Mouse (Mus musculus) myocyte (in vitro differentiated cells): Measurements from ENCODE around the gene Pdia6.

ENCODE experiments used
- MYOG ChIP-seq, 3 experiments: IDR thresholded peaks; one replicate each; pipeline ENCODE4 v1.6.1; 2011; ENCODE audit warnings: control low read depth in 2 of 3, low read depth in 2 of 3, mild to moderate bottlenecking in 2 of 3; ENCODE audit not compliant: insufficient read length in 2 of 3, control insufficient read depth in 1 of 3, insufficient read depth in 1 of 3
- POLR2A ChIP-seq: IDR thresholded peaks from one replicate; pipeline ENCODE4 v1.6.1; 2011; ENCODE audit warnings: low read depth, mild to moderate bottlenecking, control low read depth, moderate library complexity; ENCODE audit not compliant: insufficient read length
- TCF12 ChIP-seq: IDR thresholded peaks from one replicate; pipeline ENCODE4 v1.6.1; 2011; ENCODE audit warnings: mild to moderate bottlenecking, control low read depth; ENCODE audit not compliant: poor library complexity, insufficient read depth, severe bottlenecking
- TCF3 ChIP-seq: IDR thresholded peaks from one replicate; pipeline ENCODE4 v1.6.1; 2011; ENCODE audit warnings: low read depth, control low read depth; ENCODE audit not compliant: insufficient read length
- USF1 ChIP-seq: IDR thresholded peaks from one replicate; pipeline ENCODE4 v1.6.1; 2011; ENCODE audit warnings: low read depth, mild to moderate bottlenecking, control low read depth, moderate library complexity

DNA sequence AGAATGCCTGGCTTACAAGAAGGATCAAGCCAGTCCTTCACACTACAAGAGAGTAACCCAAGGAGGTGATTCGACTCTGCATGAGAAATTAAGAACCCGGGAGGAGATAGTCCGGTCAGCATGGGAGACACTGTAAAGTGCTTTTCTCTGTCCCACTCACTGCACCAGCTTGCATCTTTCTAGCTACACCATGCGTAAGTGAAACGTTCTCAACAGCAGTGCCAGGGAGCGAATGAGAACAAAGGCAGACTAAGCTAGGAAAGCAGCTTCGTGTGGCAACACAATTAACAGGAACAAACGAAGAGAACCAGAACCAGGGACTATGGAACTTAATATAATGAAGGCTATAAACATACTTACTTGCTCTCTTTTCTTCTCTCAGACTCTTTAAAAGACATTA, 48.0 kb upstream of the Pdia6 start:
- TF ChIP-seq POLR2A (no peak), USF1 (no peak), TCF3 (no peak), MYOG (IDR thresholded peaks at IDR 0.05; ENCODE audit: control insufficient read depth in 1 of 3, insufficient read depth in 1 of 3, insufficient read length in 2 of 3, low read depth in 2 of 3) (no peak), TCF12 (no peak)
